In genomic region chr11:11943240-11944081, GRCm38 (mm10) we compare ENCODE assay signal across 1 mouse cellular context.
TF ChIP-seq lines count a peak whose summit lies in the region.

No protein-coding gene starts in this region.

TF ChIP-seq in CH12.LX, 34 proteins besides CTCF, POLR2A, EP300 and RAD21 (continued from another document):
- TF ChIP-seq ZC3H11A (IDR thresholded peaks at IDR 0.05; ENCODE audit: low read depth, low read length): no peak
- TF ChIP-seq SIN3A (IDR thresholded peaks at IDR 0.05; ENCODE audit: low read length): peak; percentile 76; the same call in 1 of the 2 replicates
- peak; percentile 84 for TF ChIP-seq NRF1 (IDR thresholded peaks at IDR 0.05; ENCODE audit: low read depth, low read length)
- peak; percentile 65; the same call in 1 of the 2 replicates for TF ChIP-seq ZMIZ1 (IDR thresholded peaks at IDR 0.05; ENCODE audit: low read depth, low read length)
- TF ChIP-seq MEF2A (IDR thresholded peaks at IDR 0.05; ENCODE audit: borderline replicate concordance, low read depth, low read length): peak; percentile 31; the same call in 1 of the 2 replicates
- TF ChIP-seq CHD2 (IDR thresholded peaks at IDR 0.05; ENCODE audit: low read length): peak; percentile 49; the same call in 1 of the 2 replicates
- TF ChIP-seq NELFE (IDR thresholded peaks at IDR 0.05; ENCODE audit: low read depth, low read length): no peak
- 0 out of 2 replicates have a peak, but pooled peaks have one; percentile 23 for TF ChIP-seq MAZ (IDR thresholded peaks at IDR 0.05; ENCODE audit: low read depth, low read length)
- no peak for TF ChIP-seq ELF1 (IDR thresholded peaks at IDR 0.05; ENCODE audit: low read depth, low read length)
- peak; percentile 65; the same call in 1 of the 2 replicates for TF ChIP-seq TBP (conservative IDR thresholded peaks at IDR 0.05; ENCODE audit: low read depth, low read length)
- no peak for TF ChIP-seq ZKSCAN1 (IDR thresholded peaks at IDR 0.05; ENCODE audit: borderline replicate concordance, low read depth, low read length)
- TF ChIP-seq CHD1 (IDR thresholded peaks at IDR 0.05; ENCODE audit: low read depth, low read length): peak; percentile 98
- no peak for TF ChIP-seq USF1 (IDR thresholded peaks at IDR 0.05; ENCODE audit: low read depth, low read length)
- peak; percentile 48; the same call in 1 of the 2 replicates for TF ChIP-seq MYC (IDR thresholded peaks at IDR 0.05; ENCODE audit: low read depth, low read length)
- no peak for TF ChIP-seq GABPA (IDR thresholded peaks at IDR 0.05; ENCODE audit: insufficient replicate concordance, low read depth, low read length)
- no peak for TF ChIP-seq JUN (IDR thresholded peaks at IDR 0.05; ENCODE audit: insufficient read depth, low read depth, low read length)
- no peak for TF ChIP-seq JUND (conservative IDR thresholded peaks at IDR 0.05; ENCODE audit: low read depth, low read length)
- TF ChIP-seq E2F4 (IDR thresholded peaks at IDR 0.05; ENCODE audit: insufficient replicate concordance, low read depth, low read length): no peak
- peak; percentile 47; the same call in 1 of the 2 replicates for TF ChIP-seq IRF4 (IDR thresholded peaks at IDR 0.05; ENCODE audit: low read depth, low read length)
- no peak for TF ChIP-seq SMC3 (IDR thresholded peaks at IDR 0.05; ENCODE audit: low read depth, low read length)
